Mouse (Mus musculus) E14TG2a.4 (cell line): ENCODE results near the gene Adsl.

ENCODE experiments used
- H3K27me3 ChIP-seq: 2 replicates; pipeline ENCODE4 v1.6.1; 2014; ENCODE audit warnings: low read length, control low read depth; ENCODE audit not compliant: insufficient read depth
- H3K36me3 ChIP-seq: 2 replicates; pipeline ENCODE4 v1.6.1; 2014; ENCODE audit warnings: low read length, control low read depth; ENCODE audit not compliant: insufficient read depth
- H3K4me1 ChIP-seq: replicated peaks from 2 replicates; pipeline ENCODE4 v1.6.1; 2014; ENCODE audit warnings: low read depth, low read length, control low read depth
- H3K4me3 ChIP-seq: replicated peaks from 2 replicates; pipeline ENCODE4 v1.5.1; 2014; ENCODE audit warnings: mild to moderate bottlenecking, low read length
- H3K9me3 ChIP-seq: 2 replicates; pipeline ENCODE4 v1.6.1; 2014; ENCODE audit warnings: low read length, control low read depth
- CTCF ChIP-seq: conservative IDR thresholded peaks from 2 replicates; pipeline ENCODE4 v1.5.1; 2014; ENCODE audit warnings: low read length
- NANOG ChIP-seq: IDR thresholded peaks from 2 replicates; pipeline ENCODE4 v1.6.1; 2014; ENCODE audit warnings: borderline replicate concordance, low read length, mixed read lengths
- POU5F1 ChIP-seq: IDR thresholded peaks from 2 replicates; pipeline ENCODE4 v1.6.1; 2014; ENCODE audit warnings: low read length, borderline replicate concordance

Gene Adsl

DNA sequence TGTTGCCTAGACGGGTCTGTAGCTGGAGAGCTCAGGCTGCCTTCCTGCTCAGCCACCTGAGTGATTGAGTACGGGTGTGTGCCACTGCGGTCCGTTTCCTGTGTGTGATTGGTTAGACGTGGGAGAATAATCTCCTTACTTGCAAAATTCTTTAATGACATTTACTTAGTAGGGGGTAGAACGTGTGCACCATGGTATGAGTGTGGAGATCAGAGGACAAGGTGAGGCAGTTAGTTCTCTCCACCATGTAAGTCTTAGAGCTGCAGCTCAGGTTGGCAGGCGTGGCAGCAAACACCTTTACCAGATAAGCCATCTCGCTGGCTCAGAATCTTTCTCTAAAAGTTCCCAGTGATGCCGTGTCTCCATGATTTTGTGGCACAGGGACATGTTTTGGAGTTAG lies 5.7 kb downstream of the Adsl start:
- peaks cover 63% of the 10 kb centered on the region for H3K4me1 ChIP-seq
- no peaks in the 10 kb centered on the region for H3K27me3 ChIP-seq
- H3K9me3 ChIP-seq = no peaks in the 10 kb centered on the region
- TF ChIP-seq NANOG = no peak
- no peak for TF ChIP-seq CTCF
- TF ChIP-seq POU5F1 = no peak
- peaks cover 86% of the 10 kb centered on the region for H3K36me3 ChIP-seq
- no peak overlapping the region for H3K4me3 ChIP-seq

DNA sequence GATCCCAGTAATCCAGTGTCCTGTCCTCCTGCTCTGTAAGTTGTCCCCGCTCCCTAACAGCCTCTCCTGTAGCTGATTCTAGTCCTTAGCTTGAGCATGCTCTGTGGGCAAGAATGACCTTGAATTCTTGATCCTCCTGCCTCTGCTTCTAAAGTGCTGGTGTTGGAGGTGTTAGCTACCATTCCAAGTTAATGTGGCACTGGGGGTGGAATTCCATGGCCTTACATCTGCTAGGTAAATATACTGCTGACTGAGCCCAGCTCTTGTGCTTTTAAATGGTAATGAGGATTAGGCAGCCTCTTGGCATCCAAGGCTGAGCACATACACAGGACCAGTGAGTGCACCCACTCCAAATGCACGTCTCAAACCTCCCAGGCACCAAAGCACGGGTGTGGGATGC lies 6.6 kb downstream of the Adsl start:
- H3K4me1 ChIP-seq = peaks cover 56% of the 10 kb centered on the region
- no peak overlapping the region for H3K4me3 ChIP-seq
- TF ChIP-seq POU5F1 = no peak
- TF ChIP-seq CTCF = no peak
- TF ChIP-seq NANOG = no peak
- no peaks in the 10 kb centered on the region for H3K9me3 ChIP-seq
- H3K36me3 ChIP-seq = peaks cover 91% of the 10 kb centered on the region
- H3K27me3 ChIP-seq = no peaks in the 10 kb centered on the region

DNA sequence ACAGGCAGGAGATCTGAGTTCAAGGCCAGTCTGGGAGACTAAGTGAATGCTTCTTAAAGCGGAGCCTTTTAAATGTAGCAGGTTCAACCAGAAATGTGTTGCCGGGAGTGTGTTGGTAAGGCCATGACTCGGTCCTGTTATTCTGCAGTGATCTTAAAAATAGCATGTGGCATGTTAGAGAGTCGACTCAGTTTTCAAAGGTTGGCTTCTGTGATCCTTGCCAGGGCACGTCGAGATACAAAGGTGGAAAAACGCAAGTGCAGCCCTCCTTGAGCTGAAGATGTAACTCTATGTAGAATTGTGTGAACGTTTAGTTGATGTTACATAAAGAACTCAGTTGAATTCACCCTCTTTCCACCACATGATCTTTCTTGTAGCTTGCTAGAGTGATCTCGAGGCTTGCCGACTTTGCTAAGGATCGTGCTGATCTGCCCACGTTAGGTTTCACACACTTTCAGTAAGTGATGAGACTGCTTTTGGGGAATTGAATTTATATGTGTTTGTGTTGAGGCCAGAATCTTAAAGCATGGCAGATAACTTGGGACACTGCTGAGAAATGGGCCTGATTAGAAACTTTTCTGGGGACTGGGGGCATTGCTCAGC lies 7.6 kb downstream of the Adsl start:
- Histone ChIP-seq H3K27me3 (no peaks in the 10 kb centered on the region), H3K9me3 (no peaks in the 10 kb centered on the region), H3K4me3 (no peak overlapping the region), H3K36me3 (peaks cover 91% of the 10 kb centered on the region), H3K4me1 (peaks cover 45% of the 10 kb centered on the region)
- no peak for TF ChIP-seq POU5F1
- TF ChIP-seq NANOG = no peak
- no peak for TF ChIP-seq CTCF

DNA sequence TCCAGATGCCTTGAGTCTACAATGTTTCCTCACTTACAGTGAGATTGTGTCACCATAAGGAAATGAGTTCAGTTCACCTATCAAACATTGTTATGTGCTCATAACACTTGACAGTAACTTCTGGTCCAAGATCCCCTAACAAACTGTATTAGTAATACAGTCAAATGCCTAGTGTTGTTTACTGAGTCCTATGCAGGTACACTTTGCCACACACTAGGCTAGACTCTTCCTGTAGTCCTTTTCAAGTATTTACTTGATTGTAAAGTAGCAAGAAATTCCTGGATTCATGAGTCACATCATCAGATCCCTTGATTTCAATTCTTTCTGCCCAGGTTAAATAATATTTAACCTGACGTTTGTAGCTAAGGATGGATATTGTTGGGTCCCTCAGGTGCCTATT lies 21.1 kb downstream of the Adsl start:
- H3K4me3 ChIP-seq = no peak overlapping the region
- no peaks in the 10 kb centered on the region for H3K9me3 ChIP-seq
- no peaks in the 10 kb centered on the region for H3K27me3 ChIP-seq
- peaks cover 68% of the 10 kb centered on the region for H3K36me3 ChIP-seq
- TF ChIP-seq NANOG = no peak
- H3K4me1 ChIP-seq = peaks cover 23% of the 10 kb centered on the region; the same call in 1 of the 2 replicates

DNA sequence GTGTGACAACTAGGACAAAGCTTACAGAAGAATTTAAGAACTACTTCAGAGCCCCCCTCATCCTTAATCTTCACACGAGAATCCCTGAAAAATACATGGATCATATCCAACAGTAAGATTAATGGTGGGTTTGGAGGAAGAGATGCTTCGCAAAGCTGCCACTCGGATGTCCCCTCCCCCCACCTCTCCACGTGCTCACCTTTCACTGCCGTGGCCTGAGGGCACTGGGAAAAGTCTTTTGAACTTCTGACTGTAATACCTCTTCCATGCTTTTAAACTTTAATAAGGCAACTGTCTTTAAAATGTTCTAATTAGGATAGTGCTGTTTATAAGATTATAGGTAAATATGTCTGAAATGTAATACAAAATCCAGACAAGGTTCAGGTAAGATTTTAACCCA lies 26.0 kb downstream of the Adsl start:
- TF ChIP-seq NANOG (no peak), CTCF (no peak), POU5F1 (no peak)
- Histone ChIP-seq H3K27me3 (0 out of 2 replicates have a peak, but pooled peaks cover 2% of the 10 kb centered on the region), H3K4me3 (no peak overlapping the region), H3K36me3 (peaks cover 23% of the 10 kb centered on the region), H3K4me1 (peaks cover 21% of the 10 kb centered on the region), H3K9me3 (no peaks in the 10 kb centered on the region)

DNA sequence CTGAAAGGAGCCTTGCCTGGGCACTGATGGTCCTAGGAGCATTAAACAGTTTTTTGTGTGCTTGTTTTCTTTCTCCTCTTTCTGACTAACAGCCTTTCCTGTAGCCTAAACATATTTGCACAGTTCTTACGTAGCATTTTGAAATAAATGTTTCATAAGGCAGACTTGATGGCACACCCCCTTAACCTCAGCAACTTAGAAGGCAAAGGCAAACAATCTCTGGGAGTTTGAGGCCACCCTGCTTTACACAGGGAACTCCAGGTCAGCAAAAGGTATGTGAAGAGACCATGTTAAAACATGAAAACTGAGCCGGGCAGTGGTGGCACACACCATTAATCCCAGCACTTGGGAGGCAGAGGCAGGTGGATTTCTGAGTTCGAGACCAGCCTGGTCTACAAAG lies 27.4 kb downstream of the Adsl start:
- 0 out of 2 replicates have a peak, but pooled peaks cover 2% of the 10 kb centered on the region for H3K27me3 ChIP-seq
- no peak for TF ChIP-seq POU5F1
- no peak for TF ChIP-seq CTCF
- no peak for TF ChIP-seq NANOG
- peaks cover 21% of the 10 kb centered on the region for H3K4me1 ChIP-seq
- H3K9me3 ChIP-seq = no peaks in the 10 kb centered on the region
- H3K36me3 ChIP-seq = peaks cover 10% of the 10 kb centered on the region
- H3K4me3 ChIP-seq = no peak overlapping the region

DNA sequence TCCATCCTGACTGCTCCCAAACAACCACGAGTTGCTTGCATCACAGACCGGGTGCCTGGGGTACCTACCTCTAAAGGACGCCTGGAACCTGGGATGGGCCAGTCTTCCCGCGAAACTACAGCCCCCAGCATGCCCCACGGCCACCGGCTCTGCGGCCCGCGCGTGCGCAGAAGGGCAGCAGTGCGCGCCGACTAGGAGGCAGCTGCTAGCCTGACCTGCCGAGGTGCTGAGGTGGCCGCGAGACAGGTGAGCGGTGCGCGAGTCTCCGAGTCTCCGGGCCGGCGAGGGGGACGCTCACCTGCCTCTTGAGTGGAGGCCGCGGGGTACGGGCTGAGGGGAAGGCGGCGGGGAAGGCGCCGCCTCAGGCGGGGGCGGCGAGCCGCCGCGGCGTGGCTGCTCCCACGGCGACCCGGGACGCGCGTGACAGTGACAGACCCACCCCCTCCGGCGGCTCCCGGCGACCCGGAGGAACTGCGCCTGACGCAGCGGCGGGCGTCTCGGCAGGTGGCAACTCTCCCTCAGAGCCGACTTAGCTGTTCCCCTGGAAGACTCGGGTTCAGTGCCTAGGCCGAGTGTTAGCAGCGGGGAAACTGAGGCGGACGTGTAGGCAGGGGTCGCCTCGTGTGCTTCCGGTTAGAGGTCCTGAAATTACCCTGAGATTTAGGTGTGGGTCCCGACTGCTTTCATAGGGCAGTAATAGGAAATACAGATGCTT lies 29.5 kb downstream of the Adsl start, which contains the start of gene Sgsm3:
TSS of gene Sgsm3 (plus strand) at position 146 of the 715 bp plus-strand sequence.
- no peak for TF ChIP-seq NANOG
- no peak for TF ChIP-seq POU5F1
- TF ChIP-seq CTCF = no peak
- Histone ChIP-seq H3K9me3 (no peaks in the 10 kb centered on the region), H3K4me1 (peaks cover 21% of the 10 kb centered on the region), H3K36me3 (no peaks in the 10 kb centered on the region), H3K4me3 (peak within 1 kb of the TSS; percentile 89), H3K27me3 (0 out of 2 replicates have a peak, but pooled peaks cover 2% of the 10 kb centered on the region)

DNA sequence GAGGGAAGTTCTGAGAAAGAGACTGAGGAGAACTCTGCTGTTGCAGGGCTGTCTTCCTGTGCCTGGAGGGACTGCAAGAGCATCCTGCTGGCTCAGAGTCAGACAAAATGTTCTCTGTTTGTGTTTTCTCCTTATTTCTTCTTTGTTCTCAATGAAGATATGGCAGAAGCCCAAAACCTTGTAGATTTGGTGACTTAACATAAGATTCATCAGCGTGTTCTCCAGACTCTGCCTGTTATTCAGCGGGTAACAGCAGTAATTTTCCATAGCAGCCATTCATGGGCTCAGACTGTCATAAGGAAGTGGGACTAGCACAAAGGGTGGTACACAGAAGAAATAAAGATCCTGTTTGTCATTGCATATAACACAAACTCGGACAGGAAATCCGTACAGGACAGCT lies 31.3 kb downstream of the Adsl start:
- TF ChIP-seq CTCF = no peak
- TF ChIP-seq POU5F1 = no peak
- TF ChIP-seq NANOG = no peak
- H3K9me3 ChIP-seq = no peaks in the 10 kb centered on the region
- H3K36me3 ChIP-seq = no peaks in the 10 kb centered on the region
- H3K27me3 ChIP-seq = 0 out of 2 replicates have a peak, but pooled peaks cover 2% of the 10 kb centered on the region
- peaks cover 16% of the 10 kb centered on the region for H3K4me1 ChIP-seq
- no peak overlapping the region for H3K4me3 ChIP-seq
